Mouse (Mus musculus) hindbrain, embryonic 12.5 days (tissue): Measurements from ENCODE around the gene Aatk. TPM values are rescaled to one million over a fixed set of nuclear protein-coding genes. Genes with fewer than 3 reads are reported as not detected.

Experiments
- ATAC-seq: fragments of 200-750 bp; cut with Nextera tagmentation; 2 replicates; pipeline ENCODE4 v1.8.0; 2017; ENCODE audit warnings: moderate TSS enrichment; ENCODE audit not compliant: low FRiP score
- H3K27ac ChIP-seq: fragments of 300-500 bp; sonication (generic); 2 replicates; pipeline ENCODE4 v1.5.1; 2016; ENCODE audit warnings: mild to moderate bottlenecking
- H3K27me3 ChIP-seq: fragments of 300-500 bp; sonication (generic); 2 replicates; pipeline ENCODE4 v1.6.1; 2016; ENCODE audit warnings: mild to moderate bottlenecking
- H3K36me3 ChIP-seq: fragments of 300-500 bp; sonication (generic); 2 replicates; pipeline ENCODE4 v1.6.1; 2016; ENCODE audit warnings: mild to moderate bottlenecking
- H3K4me1 ChIP-seq: fragments of 300-500 bp; sonication (generic); 2 replicates; pipeline ENCODE4 v1.6.1; 2016
- H3K4me2 ChIP-seq: fragments of 300-500 bp; sonication (generic); replicated peaks from 2 replicates; pipeline ENCODE4 v1.6.1; 2016; ENCODE audit warnings: mild to moderate bottlenecking
- H3K4me3 ChIP-seq: fragments of 300-500 bp; sonication (generic); 2 replicates; pipeline ENCODE4 v1.5.1; 2016; ENCODE audit warnings: mild to moderate bottlenecking
- H3K9ac ChIP-seq: fragments of 300-500 bp; sonication (generic); 2 replicates; pipeline ENCODE4 v1.6.1; 2016; ENCODE audit warnings: mild to moderate bottlenecking, moderate library complexity
- H3K9me3 ChIP-seq: fragments of 300-500 bp; sonication (generic); replicated peaks from 2 replicates; pipeline ENCODE4 v1.6.1; 2016; ENCODE audit warnings: mild to moderate bottlenecking
- WGBS: fragments of 180-500 bp; shearing (Covaris S2); methylation state at CpG from one replicate; pipeline ENCODE4 v1.1.7; 2016; 5-methylcytosine and 5-hydroxymethylcytosine counted together
- polyA plus RNA-seq: library from polyadenylated mRNA; unstranded; fragments of >200 nt; fragmentation: Nextera tagmentation; extraction: Ambion mirVana; gene quantifications from 2 replicates; pipeline ENCODE4 v1.2.1, GENCODE M21; 2016

Gene Aatk
- polyA plus RNA-seq, 1 experiment from 2014 or later, result 13.5 TPM

DNA sequence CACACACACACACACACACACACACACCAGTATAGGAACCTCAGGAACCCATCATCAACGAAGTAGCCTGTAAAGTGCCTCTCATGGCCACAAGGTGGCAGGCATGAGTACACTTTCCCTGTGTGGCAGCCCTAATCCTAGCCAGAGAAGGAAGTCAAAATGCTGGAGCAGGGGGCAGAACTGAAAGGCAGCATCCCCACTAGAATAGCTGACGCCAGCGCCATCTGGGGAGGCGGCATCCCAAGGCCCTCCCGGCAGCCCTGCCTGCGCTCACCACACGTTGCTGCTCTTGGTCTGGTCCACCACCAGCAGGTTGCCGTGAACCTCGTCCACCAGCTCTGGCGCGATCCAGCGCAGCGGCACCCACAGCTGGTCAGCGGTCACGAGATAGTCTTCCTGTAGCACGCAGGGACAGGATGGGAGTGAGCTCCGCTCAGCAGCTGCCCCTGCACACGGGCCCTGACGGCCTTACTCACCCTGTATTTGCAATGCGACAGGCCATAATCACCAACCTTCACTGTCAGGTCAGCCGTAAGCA is 33.7 kb downstream of the Aatk start:
- H3K9me3 ChIP-seq, result no peaks in the 10 kb centered on the region
- peak overlapping the region; percentile 40; the same call in 1 of the 2 replicates for H3K9ac ChIP-seq
- H3K36me3 ChIP-seq, result peaks cover 3% of the 10 kb centered on the region; the same call in 1 of the 2 replicates
- peak; percentile 47 for ATAC-seq
- peak overlapping the region; percentile 51 for H3K4me2 ChIP-seq
- peak overlapping the region; percentile 23; the same call in 1 of the 2 replicates for H3K27ac ChIP-seq
- WGBS, result 17% methylated on average over 21 of the region's 21 CpGs
- H3K4me3 ChIP-seq, result peak overlapping the region; percentile 22
- peaks cover 28% of the 10 kb centered on the region for H3K4me1 ChIP-seq
- H3K27me3 ChIP-seq, result peaks cover 26% of the 10 kb centered on the region

DNA sequence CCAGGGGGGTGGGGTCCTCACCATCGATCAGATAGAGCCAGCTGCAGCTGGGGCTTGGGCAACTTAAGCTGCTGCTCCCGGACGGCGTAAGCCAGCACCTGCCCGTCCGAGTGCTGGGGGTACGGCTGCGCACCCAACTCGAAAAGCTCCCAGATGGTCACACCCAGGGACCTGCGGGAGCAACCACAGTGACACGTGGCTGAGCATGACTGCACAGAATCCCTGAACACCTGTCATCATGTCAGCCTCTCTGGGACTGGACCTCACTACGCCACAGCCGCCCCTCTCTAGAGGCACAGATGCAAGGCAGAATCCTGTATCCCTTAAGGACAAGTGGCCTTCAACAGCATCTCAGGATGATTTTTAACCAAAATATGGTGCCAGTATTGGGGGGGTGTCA is 34.3 kb downstream of the Aatk start:
- Histone ChIP-seq H3K36me3 (peaks cover 3% of the 10 kb centered on the region; the same call in 1 of the 2 replicates), H3K9ac (no peak overlapping the region), H3K4me2 (no peak overlapping the region), H3K4me3 (no peak overlapping the region), H3K4me1 (peaks cover 28% of the 10 kb centered on the region), H3K9me3 (no peaks in the 10 kb centered on the region), H3K27me3 (peaks cover 26% of the 10 kb centered on the region), H3K27ac (no peak overlapping the region)
- peak; percentile 18 for ATAC-seq
- WGBS, result 74% methylated on average over 13 of the region's 13 CpGs

GRCm38 (mm10) chr11:120011761-120012560 is 35.0 kb downstream of the Aatk start:
- Histone ChIP-seq H3K36me3 (peaks cover 3% of the 10 kb centered on the region; the same call in 1 of the 2 replicates), H3K9me3 (no peaks in the 10 kb centered on the region), H3K4me3 (no peak overlapping the region), H3K4me1 (peaks cover 28% of the 10 kb centered on the region), H3K4me2 (peak overlapping the region; percentile 33), H3K27me3 (peaks cover 26% of the 10 kb centered on the region), H3K27ac (no peak overlapping the region), H3K9ac (peak overlapping the region; percentile 9; the same call in 1 of the 2 replicates)
- peak; percentile 14; the same call in 1 of the 2 replicates for ATAC-seq
- WGBS, result 51% methylated on average over 43 of the region's 43 CpGs

GRCm38 (mm10) chr11:120011114-120011760 is 35.7 kb downstream of the Aatk start:
- Histone ChIP-seq H3K4me1 (peaks cover 28% of the 10 kb centered on the region), H3K27ac (no peak overlapping the region), H3K4me2 (peak overlapping the region; percentile 33), H3K36me3 (peaks cover 3% of the 10 kb centered on the region; the same call in 1 of the 2 replicates), H3K4me3 (no peak overlapping the region), H3K9ac (peak overlapping the region; percentile 9; the same call in 1 of the 2 replicates), H3K9me3 (no peaks in the 10 kb centered on the region), H3K27me3 (peaks cover 26% of the 10 kb centered on the region)
- ATAC-seq, result 0 out of 2 replicates have a peak, but pooled peaks have one; percentile 7
- WGBS, result 72% methylated on average over 11 of the region's 11 CpGs

GRCm38 (mm10) chr11:120009937-120010336 is 37.0 kb downstream of the Aatk start:
- Histone ChIP-seq H3K4me1 (peaks cover 28% of the 10 kb centered on the region), H3K27ac (0 out of 2 replicates have a peak overlapping the region, but pooled peaks have one; percentile 17), H3K9ac (no peak overlapping the region), H3K9me3 (no peaks in the 10 kb centered on the region), H3K4me2 (no peak overlapping the region), H3K27me3 (peaks cover 19% of the 10 kb centered on the region), H3K4me3 (no peak overlapping the region), H3K36me3 (peaks cover 4% of the 10 kb centered on the region; the same call in 1 of the 2 replicates)
- ATAC-seq, result no peak
- WGBS, result 85% methylated on average over 18 of the region's 20 CpGs

DNA sequence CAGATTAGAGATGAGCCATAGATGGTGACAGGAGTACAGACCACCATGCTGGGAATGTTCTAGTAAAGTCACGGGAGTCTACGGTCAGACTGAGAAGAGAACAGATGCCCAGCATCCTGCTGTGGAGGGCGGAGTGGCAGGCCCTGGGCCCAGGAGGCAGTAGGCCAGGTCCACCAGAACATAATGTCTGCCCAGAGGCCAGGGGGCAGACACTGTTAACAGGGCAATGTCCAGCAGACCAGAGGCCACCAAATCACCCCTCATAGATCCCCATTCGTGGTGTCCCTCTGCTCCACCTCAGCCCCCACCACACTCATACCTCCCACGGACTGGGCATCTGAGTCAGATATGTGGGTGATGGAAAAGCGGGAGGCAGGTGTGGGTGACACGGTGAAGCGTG is 38.0 kb downstream of the Aatk start:
- H3K27me3 ChIP-seq, result peaks cover 19% of the 10 kb centered on the region
- H3K4me3 ChIP-seq, result no peak overlapping the region
- no peak overlapping the region for H3K27ac ChIP-seq
- H3K9ac ChIP-seq, result no peak overlapping the region
- H3K9me3 ChIP-seq, result no peaks in the 10 kb centered on the region
- no peak overlapping the region for H3K4me2 ChIP-seq
- no peak for ATAC-seq
- peaks cover 28% of the 10 kb centered on the region for H3K4me1 ChIP-seq
- H3K36me3 ChIP-seq, result peaks cover 6% of the 10 kb centered on the region; the same call in 1 of the 2 replicates
- WGBS, result 88% methylated on average over 8 of the region's 8 CpGs

- H3K4me1 ChIP-seq, result peaks cover 26% of the 10 kb centered on the region
- peaks cover 19% of the 10 kb centered on the region for H3K27me3 ChIP-seq
- no peak overlapping the region for H3K9ac ChIP-seq
- WGBS, result 83% methylated on average over 1 of the region's 1 CpGs
- ATAC-seq, result no peak
- H3K36me3 ChIP-seq, result peaks cover 6% of the 10 kb centered on the region; the same call in 1 of the 2 replicates
- H3K9me3 ChIP-seq, result no peaks in the 10 kb centered on the region
- no peak overlapping the region for H3K4me2 ChIP-seq
- H3K27ac ChIP-seq, result no peak overlapping the region
- H3K4me3 ChIP-seq, result no peak overlapping the region
Measured at GRCm38 (mm10) chr11:120008501-120008900, 38.5 kb downstream of the Aatk start.

DNA sequence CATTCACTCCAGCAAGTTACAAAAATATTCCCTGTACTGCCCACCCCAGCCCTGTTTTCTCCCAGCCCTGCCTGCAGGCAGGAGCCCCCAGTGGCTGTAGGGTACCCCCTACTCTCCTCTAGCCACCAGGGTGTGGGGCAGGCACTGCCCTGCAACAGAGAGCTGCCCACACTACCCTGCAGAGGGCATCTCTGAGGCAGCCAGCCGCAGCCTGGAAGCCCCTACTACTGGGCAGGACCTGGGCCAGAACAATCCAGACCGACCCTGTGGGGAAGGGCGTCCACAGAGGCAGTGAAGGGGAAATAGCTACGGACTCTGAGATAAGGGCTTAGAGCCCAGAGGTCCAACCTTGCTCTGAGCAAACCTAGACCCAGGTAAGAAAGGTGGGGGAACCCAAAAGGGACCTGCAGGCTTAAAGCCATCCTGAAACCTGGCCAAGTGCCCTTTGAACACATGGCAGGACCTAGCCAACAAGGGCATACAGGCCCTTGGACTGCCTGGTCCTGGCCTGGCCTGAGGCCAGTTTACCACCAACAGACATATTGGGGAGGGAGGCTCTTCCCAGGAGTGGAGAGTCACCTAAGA is 39.4 kb downstream of the Aatk start:
- H3K27me3 ChIP-seq, result peaks cover 17% of the 10 kb centered on the region
- no peak overlapping the region for H3K4me2 ChIP-seq
- peaks cover 6% of the 10 kb centered on the region; the same call in 1 of the 2 replicates for H3K36me3 ChIP-seq

DNA sequence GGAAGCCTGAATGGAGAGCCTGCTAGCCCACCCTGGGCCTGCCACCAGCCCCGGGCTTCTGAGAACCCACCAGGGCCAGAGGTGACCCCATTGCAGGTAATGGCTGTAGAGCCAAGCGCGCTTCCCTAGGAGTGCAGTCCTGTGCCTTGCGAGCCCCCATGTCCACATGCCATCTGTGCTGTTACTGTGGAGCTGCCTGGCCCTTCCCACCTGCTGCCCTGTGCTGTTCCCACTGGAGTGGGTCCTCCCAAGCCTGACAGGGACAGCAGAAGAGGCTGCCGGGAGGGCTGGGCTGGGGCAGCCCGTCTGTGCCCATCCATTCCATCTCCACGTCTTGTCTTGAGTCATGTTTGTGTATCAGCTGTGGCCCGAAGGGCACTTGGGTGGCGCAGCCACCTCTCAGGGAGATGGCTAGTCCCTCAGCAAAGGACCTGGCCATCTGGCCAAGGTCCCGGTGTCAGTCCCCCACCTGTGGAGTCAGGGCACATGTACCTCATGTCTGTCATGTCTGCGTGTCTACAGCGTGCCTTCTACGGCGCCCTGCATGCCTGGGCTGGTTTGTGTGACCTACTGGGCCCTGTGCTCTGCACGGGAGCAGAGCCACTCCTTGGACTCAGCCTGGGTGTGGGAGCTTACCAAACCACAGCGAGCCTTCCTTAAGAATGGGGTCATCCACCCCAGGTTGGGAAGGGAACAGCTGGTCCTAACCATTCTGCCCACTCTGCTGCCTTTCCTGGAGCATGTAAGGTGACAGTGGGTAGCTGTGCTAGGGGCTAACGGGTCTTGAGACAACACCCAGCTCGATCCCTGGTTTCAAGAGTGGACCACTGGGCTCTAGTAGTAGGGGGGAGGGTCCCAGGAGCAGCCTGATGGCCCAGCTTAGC is 41.3 kb downstream of the Aatk start:
- no peak overlapping the region for H3K27ac ChIP-seq
- no peak overlapping the region for H3K4me3 ChIP-seq
- no peak overlapping the region for H3K9ac ChIP-seq
- ATAC-seq, result no peak
- no peak overlapping the region for H3K4me2 ChIP-seq
- H3K9me3 ChIP-seq, result no peaks in the 10 kb centered on the region
- H3K4me1 ChIP-seq, result peaks cover 5% of the 10 kb centered on the region
- WGBS, result 87% methylated on average over 18 of the region's 18 CpGs
- H3K27me3 ChIP-seq, result no peaks in the 10 kb centered on the region
- peaks cover 3% of the 10 kb centered on the region; the same call in 1 of the 2 replicates for H3K36me3 ChIP-seq

More for the DNA sequence above, 39.4 kb downstream of the Aatk start:
- ATAC-seq, result no peak
- 78% methylated on average over 4 of the region's 4 CpGs for WGBS
- Histone ChIP-seq H3K4me3 (no peak overlapping the region), H3K27ac (no peak overlapping the region), H3K4me1 (peaks cover 19% of the 10 kb centered on the region), H3K9me3 (no peaks in the 10 kb centered on the region), H3K9ac (0 out of 2 replicates have a peak overlapping the region, but pooled peaks have one; percentile 32)

DNA sequence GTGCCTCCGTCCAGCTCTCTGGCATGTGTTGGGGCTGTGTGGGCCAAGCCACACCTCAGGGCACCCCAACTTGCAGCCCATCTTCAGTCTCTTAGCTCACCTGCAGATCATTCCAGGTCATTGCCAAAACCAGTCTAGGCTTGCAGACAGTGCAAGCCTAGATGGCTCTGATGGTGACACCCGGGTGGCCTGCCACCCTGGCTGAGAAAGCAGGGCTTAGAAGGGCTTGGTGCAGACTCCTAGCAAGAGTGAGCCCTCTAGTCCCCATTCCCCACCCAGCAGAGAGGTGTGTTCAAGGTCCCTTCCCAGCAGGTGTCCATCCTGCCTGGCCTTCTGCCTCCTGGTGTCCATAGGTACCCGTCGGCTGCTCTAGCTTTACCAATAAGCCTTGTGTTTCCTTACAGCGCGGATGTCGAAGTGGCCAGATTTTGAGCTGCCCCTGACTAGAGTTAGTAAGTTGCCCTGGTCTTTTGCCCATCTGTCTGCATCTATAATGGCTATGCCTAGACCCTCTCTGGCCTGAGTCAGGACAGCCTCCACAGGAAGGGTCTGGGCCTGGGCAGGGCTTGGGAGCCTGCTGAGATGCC is 44.2 kb downstream of the Aatk start:
- ATAC-seq, result no peak

DNA sequence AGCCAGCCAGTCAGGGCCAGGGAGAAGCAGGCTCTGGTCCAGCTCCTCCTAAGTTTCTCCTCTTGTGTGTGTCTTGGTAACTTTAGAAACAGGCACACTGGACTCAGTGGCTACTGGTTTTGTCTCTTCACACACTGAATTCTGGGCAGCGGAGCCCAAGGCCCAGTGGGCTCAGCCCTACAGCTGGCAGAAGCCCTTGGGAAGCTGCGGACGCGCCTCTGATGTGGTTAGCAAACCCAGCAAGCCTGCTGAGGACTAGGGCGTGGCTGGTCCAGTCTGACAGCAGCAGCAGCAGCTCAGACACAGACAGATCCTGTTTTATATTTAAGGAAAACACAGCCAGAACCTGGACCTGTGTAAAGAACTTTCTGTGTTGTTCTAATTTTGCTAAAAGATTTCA is 44.9 kb downstream of the Aatk start:
- Histone ChIP-seq H3K4me1 (peaks cover 2% of the 10 kb centered on the region; the same call in 1 of the 2 replicates), H3K4me2 (no peak overlapping the region), H3K9ac (no peak overlapping the region), H3K4me3 (no peak overlapping the region), H3K9me3 (no peaks in the 10 kb centered on the region), H3K27me3 (no peaks in the 10 kb centered on the region), H3K27ac (no peak overlapping the region; the same call in 1 of the 2 replicates), H3K36me3 (0 out of 2 replicates have a peak, but pooled peaks cover 2% of the 10 kb centered on the region)
- no peak for ATAC-seq
- WGBS, result 67% methylated on average over 5 of the region's 5 CpGs

More for the DNA sequence above, 44.2 kb downstream of the Aatk start:
- Histone ChIP-seq H3K9me3 (no peaks in the 10 kb centered on the region), H3K36me3 (0 out of 2 replicates have a peak, but pooled peaks cover 2% of the 10 kb centered on the region), H3K4me1 (peaks cover 2% of the 10 kb centered on the region; the same call in 1 of the 2 replicates), H3K9ac (no peak overlapping the region), H3K27ac (no peak overlapping the region), H3K4me3 (no peak overlapping the region), H3K4me2 (no peak overlapping the region), H3K27me3 (no peaks in the 10 kb centered on the region)
- WGBS, result 88% methylated on average over 7 of the region's 7 CpGs
